Mouse (Mus musculus) megakaryocyte, embryonic 14.5 days (primary cell): ENCODE results near the gene Dazl.

Source experiments
- FLI1 ChIP-seq: IDR thresholded peaks from 2 replicates; pipeline ENCODE4 v1.6.1; 2012; ENCODE audit warnings: low read length, inconsistent platforms, mixed read lengths
- GATA1 ChIP-seq: IDR thresholded peaks from 3 replicates; pipeline ENCODE4 v1.6.1; 2012; ENCODE audit warnings: mixed read lengths, low read length, inconsistent platforms, borderline replicate concordance

DNA sequence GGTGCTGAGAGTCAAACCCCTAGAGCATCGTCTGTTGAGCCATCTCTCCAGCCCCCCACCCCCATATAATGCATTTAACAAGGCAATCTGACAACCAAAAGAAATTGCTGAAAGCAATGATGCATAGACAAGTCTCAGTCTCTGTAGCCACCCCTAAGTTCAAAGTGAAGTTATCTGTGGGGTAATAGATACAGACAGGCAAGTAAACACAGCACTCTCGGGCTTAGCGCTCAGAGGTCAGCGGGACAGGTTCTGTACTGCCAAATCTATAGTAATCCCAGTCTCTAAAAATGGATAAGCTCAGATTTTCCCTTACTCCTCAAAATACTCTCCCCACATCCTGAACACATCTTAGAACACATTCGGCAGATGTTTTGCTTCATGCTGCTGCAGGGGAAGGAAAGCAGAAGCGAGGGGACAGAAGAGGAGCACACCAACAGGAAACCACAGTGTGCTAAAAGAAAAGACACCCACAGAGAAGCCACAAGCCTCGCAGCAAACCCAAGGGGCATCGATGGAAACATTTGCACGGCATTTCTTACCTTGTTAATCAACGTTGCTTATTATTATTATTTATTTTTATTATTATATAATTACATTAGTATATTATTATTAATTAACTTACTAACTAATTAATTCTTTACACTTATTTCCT is 16.8 kb upstream of the Dazl start:
- TF ChIP-seq GATA1 (no peak), FLI1 (no peak)
